ENCODE assay signal across 9 mouse cellular contexts in the genomic region with DNA sequence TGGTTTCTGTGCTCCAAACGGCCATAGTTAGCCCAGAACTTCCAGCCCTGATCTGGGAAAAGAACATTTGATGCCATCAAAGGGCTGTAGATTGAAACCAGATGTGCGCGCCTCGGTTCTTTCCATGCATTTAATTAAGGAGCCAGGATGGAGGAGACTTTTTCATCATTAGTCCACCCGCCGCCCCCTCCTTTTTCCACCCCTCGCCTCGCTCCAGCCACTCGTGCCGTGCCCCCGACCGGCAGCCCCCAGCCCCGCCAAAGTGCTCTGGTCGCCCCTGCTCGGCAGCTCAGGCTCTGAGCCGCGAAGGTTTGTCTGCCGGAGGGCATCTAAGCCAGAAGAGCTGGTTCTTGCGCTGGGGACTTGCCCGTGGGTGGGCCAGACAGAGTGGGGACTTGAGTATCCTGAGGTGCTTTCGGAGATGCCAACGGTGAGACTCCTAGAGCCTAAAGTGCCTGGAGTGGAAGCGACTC. TPM values are rescaled to one million over a fixed set of nuclear protein-coding genes. Genes with fewer than 3 reads are reported as not detected.
DNase-seq lines count a peak whose midpoint lies in the region; ATAC-seq and TF ChIP-seq lines count a peak whose summit lies in the region.
"Had no signal": no experiment of that assay in that cellular context is flagged by ENCODE, and none has a peak within 500 bp of the region (broad histone marks: within the 10 kb centered on the region; RNA-seq: fewer than 3 reads in every experiment).

No protein-coding gene starts in this region.

- no peak for TF ChIP-seq EP300 in heart, postnatal 0 days (IDR thresholded peaks at IDR 0.05; ENCODE audit: low read depth)

- no peaks in the 10 kb centered on the region for H3K36me3 ChIP-seq in heart, postnatal 0 days (replicated peaks; ENCODE audit: control insufficient read depth, insufficient read depth, low read length)
- no peaks in the 10 kb centered on the region for H3K36me3 ChIP-seq in hindbrain, postnatal 0 days (ENCODE audit: insufficient read depth, low read length)
- no peaks in the 10 kb centered on the region for H3K36me3 ChIP-seq in midbrain, postnatal 0 days (ENCODE audit: insufficient read depth, low read length)

- H3K9ac ChIP-seq in heart, postnatal 0 days (replicated peaks; ENCODE audit: low read depth, low read length), result no peak overlapping the region
- H3K9ac ChIP-seq in hindbrain, postnatal 0 days (replicated peaks; ENCODE audit: low read length), result no peak overlapping the region
- no peak overlapping the region for H3K9ac ChIP-seq in midbrain, postnatal 0 days (replicated peaks; ENCODE audit: low read length, poor library complexity, severe bottlenecking)

- DNase-seq in heart, postnatal 0 days (ENCODE audit: low spot score), result no peak
- DNase-seq in heart, postnatal 36 days, result no peak
- peak; percentile 63 for DNase-seq in embryo, embryonic 9.5 days (ENCODE audit: extremely low spot score)
- no peak for DNase-seq in hindbrain, postnatal 0 days (ENCODE audit: low spot score)
- DNase-seq in midbrain, postnatal 0 days (ENCODE audit: low spot score), result no peak
- no peak for DNase-seq in layer of hippocampus, adult 2 months (ENCODE audit: low spot score in 2 of 2)
- DNase-seq in spleen, postnatal 14 days (ENCODE audit: low spot score in 2 of 2), result no peak
- DNase-seq in spleen, postnatal 36 days (ENCODE audit: low spot score in 2 of 2), result no peak

- intact Hi-C loops in heart, postnatal 36 days (cut with DNase I), result loop anchor here (5.0 to 10.0 kb wide), 9 partner anchors 37 to 520 kb away; a partner anchor contains a TSS

- H3K4me3 ChIP-seq in heart, postnatal 0 days (ENCODE audit: low read depth, low read length), result peak overlapping the region; percentile 75
- peak overlapping the region; percentile 48 for H3K4me3 ChIP-seq in hindbrain, postnatal 0 days (ENCODE audit: low read length)
- H3K4me3 ChIP-seq in midbrain, postnatal 0 days (ENCODE audit: low read depth, low read length), result peak overlapping the region; percentile 13; the same call in 1 of the 2 replicates
- no peak overlapping the region for H3K4me3 ChIP-seq in layer of hippocampus, adult 2 months

- no peak overlapping the region for H3K27ac ChIP-seq in heart, postnatal 0 days (ENCODE audit: low read depth)
- H3K27ac ChIP-seq in hindbrain, postnatal 0 days, result no peak overlapping the region
- H3K27ac ChIP-seq in midbrain, postnatal 0 days (ENCODE audit: low read depth, low read length), result no peak overlapping the region
- no peak overlapping the region for H3K27ac ChIP-seq in layer of hippocampus, adult 2 months

- H3K27me3 ChIP-seq in heart, postnatal 0 days (ENCODE audit: control insufficient read depth, insufficient read depth, low read length), result peaks cover 32% of the 10 kb centered on the region
- H3K27me3 ChIP-seq in hindbrain, postnatal 0 days (ENCODE audit: insufficient read depth, low read length), result peaks cover 28% of the 10 kb centered on the region; the same call in 1 of the 2 replicates
- H3K27me3 ChIP-seq in midbrain, postnatal 0 days (ENCODE audit: insufficient read depth, low read length), result peaks cover 34% of the 10 kb centered on the region

- TF ChIP-seq CTCF in heart, postnatal 0 days (IDR thresholded peaks at IDR 0.05; ENCODE audit: low read depth), result no peak
- TF ChIP-seq CTCF in hindbrain, postnatal 0 days (IDR thresholded peaks at IDR 0.05; ENCODE audit: low read depth), result no peak
- TF ChIP-seq CTCF in midbrain, postnatal 0 days (IDR thresholded peaks at IDR 0.05), result no peak
- TF ChIP-seq CTCF in layer of hippocampus, adult 2 months (conservative IDR thresholded peaks at IDR 0.05), result no peak

- ATAC-seq in heart, postnatal 0 days (ENCODE audit: insufficient read depth, low read depth), result no peak
- no peak for ATAC-seq in hindbrain, postnatal 0 days
- ATAC-seq in midbrain, postnatal 0 days (ENCODE audit: low FRiP score), result no peak

- H3K4me2 ChIP-seq in heart, postnatal 0 days (ENCODE audit: low read depth, low read length), result peak overlapping the region; percentile 94
- H3K4me2 ChIP-seq in hindbrain, postnatal 0 days (ENCODE audit: low read depth, low read length), result peak overlapping the region; percentile 69
- peak overlapping the region; percentile 70 for H3K4me2 ChIP-seq in midbrain, postnatal 0 days (ENCODE audit: low read depth, low read length, poor library complexity, severe bottlenecking)

- 0 out of 2 replicates have a peak, but pooled peaks cover 10% of the 10 kb centered on the region for H3K4me1 ChIP-seq in heart, postnatal 0 days (ENCODE audit: control insufficient read depth, insufficient read depth)
- peaks cover 5% of the 10 kb centered on the region for H3K4me1 ChIP-seq in hindbrain, postnatal 0 days (ENCODE audit: insufficient read depth, low read length)
- H3K4me1 ChIP-seq in midbrain, postnatal 0 days (ENCODE audit: insufficient read depth, low read length), result peaks cover 6% of the 10 kb centered on the region; the same call in 1 of the 2 replicates

- 5% methylated on average over 23 of the region's 23 CpGs for WGBS in heart, postnatal 0 days
- WGBS in hindbrain, postnatal 0 days, result 3% methylated on average over 23 of the region's 23 CpGs
- 3% methylated on average over 23 of the region's 23 CpGs for WGBS in midbrain, postnatal 0 days

- H3K9me3 ChIP-seq in heart, postnatal 0 days (replicated peaks; ENCODE audit: control insufficient read depth, low read length), result no peaks in the 10 kb centered on the region
- H3K9me3 ChIP-seq in hindbrain, postnatal 0 days (ENCODE audit: low read length), result no peaks in the 10 kb centered on the region
- H3K9me3 ChIP-seq in midbrain, postnatal 0 days (ENCODE audit: low read length), result no peaks in the 10 kb centered on the region

RNA-seq across cellular contexts. Expression of a gene that starts 1.4 kb away (rescaled TPM):
- total RNA-seq in heart, postnatal 0 days (2014; rRNA removed; ENCODE audit: low replicate concordance), result 7.1 and 10.3 TPM in 2 replicates
- polyA plus RNA-seq in heart, postnatal 0 days (2015; fragmentation: Nextera tagmentation; extraction: Ambion mirVana), result 10.5 and 10.9 TPM in 2 replicates
- 10 to 100 TPM; 33.6 to 34.3 TPM for total RNA-seq in heart, postnatal 36 days (2021)
- 3.7 and 4.8 TPM in 2 replicates for total RNA-seq in hindbrain, postnatal 0 days (2014; rRNA removed)
- 4.4 and 4.9 TPM in 2 replicates for polyA plus RNA-seq in hindbrain, postnatal 0 days (2015; fragmentation: Nextera tagmentation; extraction: Ambion mirVana)
- total RNA-seq in midbrain, postnatal 0 days (2014; rRNA removed), result 6.0 and 7.8 TPM in 2 replicates
- 4.2 and 4.3 TPM in 2 replicates for polyA plus RNA-seq in midbrain, postnatal 0 days (2015; fragmentation: Nextera tagmentation; extraction: Ambion mirVana)
- 1 to 10 TPM; 4.6 to 5.9 TPM for total RNA-seq in layer of hippocampus, adult 2 months (2021)
- total RNA-seq: common myeloid progenitor, adult 5-6 weeks had no signal
